Mouse (Mus musculus) heart, adult 2 months (tissue): ENCODE measurements around the gene Trappc3. TPM values are rescaled to one million over a fixed set of nuclear protein-coding genes. Genes with fewer than 3 reads are reported as not detected.
A peak's percentile ranks its signal among the peaks of the same experiment; 100 is the strongest.

Experiments used
- DNase-seq, 2 experiments: peaks; one replicate each; pipeline ENCODE4 v3.0.0; 2021
- H3K27ac ChIP-seq: fragments of 200-600 bp; 2 replicates; pipeline ENCODE4 v1.8.1; 2022
- H3K27me3 ChIP-seq: fragments of 200-500 bp; 2 replicates; pipeline ENCODE4 v1.6.1; 2012; ENCODE audit warnings: mild to moderate bottlenecking, low read length, inconsistent platforms, mixed read lengths; ENCODE audit not compliant: control insufficient read depth, insufficient read depth
- H3K36me3 ChIP-seq: fragments of 200-500 bp; 2 replicates; pipeline ENCODE4 v1.6.1; 2012; ENCODE audit warnings: low read length, inconsistent platforms; ENCODE audit not compliant: control insufficient read depth, insufficient read depth
- H3K4me1 ChIP-seq: fragments of 200-500 bp; 2 replicates; pipeline ENCODE4 v1.6.1; 2011; ENCODE audit warnings: low read length; ENCODE audit not compliant: control insufficient read depth, insufficient read depth
- H3K4me3 ChIP-seq: fragments of 200-600 bp; 2 replicates; pipeline ENCODE4 v1.8.1; 2022
- H3K79me2 ChIP-seq: fragments of 200-500 bp; replicated peaks from 2 replicates; pipeline ENCODE4 v1.6.1; 2012; ENCODE audit warnings: mild to moderate bottlenecking, inconsistent platforms, low read length, moderate library complexity, mixed read lengths; ENCODE audit not compliant: control insufficient read depth, insufficient read depth
- H3K9ac ChIP-seq: fragments of 200-500 bp; 2 replicates; pipeline ENCODE4 v1.6.1; 2012; ENCODE audit warnings: low read depth, mild to moderate bottlenecking, control low read depth, inconsistent platforms, low read length, mixed read lengths
- CTCF ChIP-seq: fragments of 200-600 bp; IDR thresholded peaks from 2 replicates; pipeline ENCODE4 v1.8.1; 2022; ENCODE audit warnings: antibody characterized with exemption, mild to moderate bottlenecking, moderate library complexity
- EP300 ChIP-seq: fragments of 200-500 bp; IDR thresholded peaks from 2 replicates; pipeline ENCODE4 v1.6.1; 2011; ENCODE audit warnings: low read depth, low read length, control low read depth; ENCODE audit not compliant: insufficient read depth
- POLR2A ChIP-seq: fragments of 200-500 bp; IDR thresholded peaks from 2 replicates; pipeline ENCODE4 v1.6.1; 2011; ENCODE audit warnings: mild to moderate bottlenecking, low read depth, low read length, control low read depth; ENCODE audit not compliant: insufficient read depth
- WGBS: fragments of 180-500 bp; shearing (Covaris S2); methylation state at CpG from one replicate; pipeline ENCODE4 v1.1.7; 2018; 5-methylcytosine and 5-hydroxymethylcytosine counted together
- intact Hi-C: fragments of 180-260 bp; cut with DNase I; formaldehyde crosslinking; loops from one replicate; pipeline ENCODE4 v1.15.1; 2025
- polyA plus RNA-seq: library from polyadenylated mRNA; depleted of rRNA; stranded (reverse); fragments of >200 nt; gene quantifications from 2 replicates; pipeline ENCODE4 v1.2.3, GENCODE M21; 2012
- total RNA-seq, 2 experiments: library from RNA; stranded (reverse); gene quantifications; 2 replicates each; pipeline ENCODE4 v1.2.3; 2021

Trappc3 gene
- total and polyA plus RNA-seq, 3 experiments, result 41.0 to 49.5 (median 46.3) TPM

- H3K27ac ChIP-seq, result no peak overlapping the region
- no peak for DNase-seq
Observed at GRCm38 (mm10) chr4:126278565-126278915, 16.4 kb downstream of the Trappc3 start.

GRCm38 (mm10) chr4:126278961-126279360 is 16.8 kb downstream of the Trappc3 start:
- no peak overlapping the region for H3K27ac ChIP-seq
- no peaks in the 10 kb centered on the region for H3K79me2 ChIP-seq
- no peak overlapping the region for H3K9ac ChIP-seq
- intact Hi-C loops, result loop anchor here (1.0 kb wide), 1 partner anchor 30 kb away; no protein-coding TSS in a partner anchor
- no peak for DNase-seq
- H3K4me3 ChIP-seq, result no peak overlapping the region
- H3K27me3 ChIP-seq, result no peaks in the 10 kb centered on the region
- WGBS, result 74% methylated on average over 9 of the region's 9 CpGs
- H3K4me1 ChIP-seq, result peaks cover 2% of the 10 kb centered on the region
- no peak for TF ChIP-seq EP300
- TF ChIP-seq CTCF, result no peak
- TF ChIP-seq POLR2A, result no peak
- H3K36me3 ChIP-seq, result no peaks in the 10 kb centered on the region

More at GRCm38 (mm10) chr4:126278565-126278915, 16.4 kb downstream of the Trappc3 start:
- H3K4me3 ChIP-seq, result no peak overlapping the region
- intact Hi-C loops, result loop anchor here (1.0 kb wide), 1 partner anchor 31 kb away; no protein-coding TSS in a partner anchor
- no peaks in the 10 kb centered on the region for H3K79me2 ChIP-seq
- H3K27me3 ChIP-seq, result no peaks in the 10 kb centered on the region
- H3K9ac ChIP-seq, result no peak overlapping the region
- H3K4me1 ChIP-seq, result peaks cover 2% of the 10 kb centered on the region
- no peaks in the 10 kb centered on the region for H3K36me3 ChIP-seq
- TF ChIP-seq EP300 (no peak), CTCF (no peak), POLR2A (no peak)
- WGBS, result 58% methylated on average over 9 of the region's 9 CpGs

- Histone ChIP-seq H3K27me3 (peaks cover 3% of the 10 kb centered on the region), H3K36me3 (no peaks in the 10 kb centered on the region), H3K4me1 (peaks cover 3% of the 10 kb centered on the region), H3K27ac (no peak overlapping the region), H3K4me3 (no peak overlapping the region), H3K9ac (no peak overlapping the region), H3K79me2 (no peaks in the 10 kb centered on the region)
- intact Hi-C loops, result no loop called here
- TF ChIP-seq EP300 (no peak), CTCF (no peak), POLR2A (no peak)
- WGBS, result 75% methylated on average over 9 of the region's 9 CpGs
- no peak for DNase-seq
Observed at GRCm38 (mm10) chr4:126281706-126282105, 19.6 kb downstream of the Trappc3 start.

- Histone ChIP-seq H3K4me1 (peaks cover 3% of the 10 kb centered on the region), H3K27me3 (peaks cover 5% of the 10 kb centered on the region), H3K27ac (no peak overlapping the region), H3K4me3 (no peak overlapping the region), H3K79me2 (no peaks in the 10 kb centered on the region), H3K36me3 (no peaks in the 10 kb centered on the region), H3K9ac (no peak overlapping the region)
- DNase-seq, result no peak
- WGBS, result 81% methylated on average over 8 of the region's 8 CpGs
- intact Hi-C loops, result no loop called here
- no peak for TF ChIP-seq EP300
- TF ChIP-seq CTCF, result no peak
- TF ChIP-seq POLR2A, result no peak
Observed at GRCm38 (mm10) chr4:126283582-126283981, 21.5 kb downstream of the Trappc3 start.

GRCm38 (mm10) chr4:126286492-126286891 is 24.4 kb downstream of the Trappc3 start, which contains the start of gene Col8a2:
Gene Col8a2 (plus strand): TSS chr4:126286793.
- TF ChIP-seq EP300 (no peak), POLR2A (no peak)
- H3K9ac ChIP-seq, result peak within 1 kb of the TSS; percentile 15
- H3K4me3 ChIP-seq, result peak within 1 kb of the TSS; percentile 31
- H3K4me1 ChIP-seq, result peaks cover 3% of the 10 kb centered on the region
- no peak within 1 kb of the TSS for H3K27ac ChIP-seq
- no peaks in the 10 kb centered on the region for H3K79me2 ChIP-seq
- intact Hi-C loops, result no loop called here
- WGBS, result 2% methylated on average over 20 of the region's 42 CpGs
- no peaks in the 10 kb centered on the region for H3K36me3 ChIP-seq
- H3K27me3 ChIP-seq, result peaks cover 5% of the 10 kb centered on the region
- peak; percentile 51 to 53 for DNase-seq

GRCm38 (mm10) chr4:126287302-126287995 is 25.3 kb downstream of the Trappc3 start:
- Histone ChIP-seq H3K9ac (no peak overlapping the region), H3K4me3 (no peak overlapping the region), H3K36me3 (no peaks in the 10 kb centered on the region), H3K4me1 (peaks cover 3% of the 10 kb centered on the region), H3K79me2 (no peaks in the 10 kb centered on the region), H3K27me3 (peaks cover 5% of the 10 kb centered on the region), H3K27ac (no peak overlapping the region)
- intact Hi-C loops, result no loop called here
- DNase-seq, result no peak
- WGBS, result 27% methylated on average over 11 of the region's 11 CpGs
- TF ChIP-seq CTCF (no peak), POLR2A (no peak), EP300 (no peak)
